Mouse (Mus musculus) cerebellum, adult 2 months (tissue): Measurements from ENCODE around the gene Tmc4. TPM values are rescaled to one million over a fixed set of nuclear protein-coding genes. Genes with fewer than 3 reads are reported as not detected.
"Not testable (repeated sequence)": the region's sequence is repeated elsewhere in the genome, so short reads cannot be mapped to it uniquely, and the experiment has no call there.

Experiments
- DNase-seq, 2 experiments: peaks; one replicate each; pipeline ENCODE4 v3.0.0; 2021
- H3K27ac ChIP-seq: fragments of 200-500 bp; 2 replicates; pipeline ENCODE4 v1.5.1; 2012; ENCODE audit warnings: low read length, control low read depth, inconsistent platforms; ENCODE audit not compliant: insufficient read depth
- H3K27me3 ChIP-seq: fragments of 200-500 bp; 2 replicates; pipeline ENCODE4 v1.6.1; 2012; ENCODE audit warnings: inconsistent platforms, mild to moderate bottlenecking, low read length, moderate library complexity; ENCODE audit not compliant: control insufficient read depth, insufficient read depth
- H3K4me1 ChIP-seq: fragments of 200-500 bp; 2 replicates; pipeline ENCODE4 v1.6.1; 2011; ENCODE audit warnings: low read length; ENCODE audit not compliant: control insufficient read depth, insufficient read depth
- H3K4me3 ChIP-seq: fragments of 200-500 bp; replicated peaks from 2 replicates; pipeline ENCODE3; 2011; ENCODE audit warnings: mild to moderate bottlenecking, low read depth, low read length, control low read depth; ENCODE audit not compliant: insufficient read depth
- CTCF ChIP-seq: fragments of 200-500 bp; IDR thresholded peaks from 2 replicates; pipeline ENCODE4 v1.5.1; 2011; ENCODE audit warnings: low read depth, mild to moderate bottlenecking, control low read depth, low read length, moderate library complexity, borderline replicate concordance; ENCODE audit not compliant: insufficient read depth
- POLR2A ChIP-seq: fragments of 200-500 bp; IDR thresholded peaks from 2 replicates; pipeline ENCODE4 v1.6.1; 2011; ENCODE audit warnings: low read length, control low read depth, borderline replicate concordance; ENCODE audit not compliant: insufficient read depth
- WGBS: fragments of 180-500 bp; shearing (Covaris S2); methylation state at CpG from one replicate; pipeline ENCODE4 v1.1.7; 2018; 5-methylcytosine and 5-hydroxymethylcytosine counted together
- polyA plus RNA-seq: library from polyadenylated mRNA; depleted of rRNA; stranded (reverse); fragments of >200 nt; gene quantifications from 2 replicates; pipeline ENCODE4 v1.2.3, GENCODE M21; 2012; rRNA removed

The Tmc4 gene
- 10.8 and 11.7 TPM in 2 replicates for polyA plus RNA-seq

- TF ChIP-seq CTCF (no peak), POLR2A (no peak)
- Histone ChIP-seq H3K27me3 (no peaks in the 10 kb centered on the region), H3K27ac (no peak within 1 kb of the TSS), H3K4me3 (no peak within 1 kb of the TSS), H3K4me1 (no peaks in the 10 kb centered on the region)
- DNase-seq = no peak
- 54% methylated on average over 9 of the region's 9 CpGs for WGBS
Observed at GRCm38 (mm10) chr7:3677342-3677741, at the start of gene Tmc4. Tmc4 (minus strand) TSS chr7:3677553.

GRCm38 (mm10) chr7:3725459-3725858 lies 48.1 kb upstream of the Tmc4 start:
- not testable (repeated sequence) for H3K4me1 ChIP-seq, H3K27me3 ChIP-seq, H3K4me3 ChIP-seq, DNase-seq, H3K27ac ChIP-seq

- not testable (repeated sequence) for H3K27me3 ChIP-seq, DNase-seq, H3K4me1 ChIP-seq, H3K4me3 ChIP-seq, H3K27ac ChIP-seq
- WGBS = 46% methylated on average over 1 of the region's 3 CpGs
Observed at GRCm38 (mm10) chr7:3720268-3720667, 42.9 kb upstream of the Tmc4 start, which contains the start of gene Pirb. Pirb (minus strand) TSS chr7:3720391.

- 42% methylated on average over 1 of the region's 1 CpGs for WGBS
- no peak for TF ChIP-seq CTCF
- TF ChIP-seq POLR2A = no peak
- no peak for DNase-seq
- no peaks in the 10 kb centered on the region for H3K27me3 ChIP-seq
- no peak overlapping the region for H3K4me3 ChIP-seq
- no peak overlapping the region for H3K27ac ChIP-seq
- H3K4me1 ChIP-seq = no peaks in the 10 kb centered on the region
Observed at GRCm38 (mm10) chr7:3715249-3715648, 37.9 kb upstream of the Tmc4 start.

- TF ChIP-seq CTCF (no peak), POLR2A (no peak)
Observed at GRCm38 (mm10) chr7:3712264-3712942, 35.0 kb upstream of the Tmc4 start.

GRCm38 (mm10) chr7:3709000-3709399 lies 31.6 kb upstream of the Tmc4 start:
- WGBS = 78% methylated on average over 1 of the region's 1 CpGs
- DNase-seq = no peak

More at GRCm38 (mm10) chr7:3712264-3712942, 35.0 kb upstream of the Tmc4 start:
- DNase-seq = no peak
- WGBS = 25% methylated on average over 5 of the region's 5 CpGs
- Histone ChIP-seq H3K27ac (no peak overlapping the region), H3K27me3 (no peaks in the 10 kb centered on the region), H3K4me3 (no peak overlapping the region), H3K4me1 (no peaks in the 10 kb centered on the region)

GRCm38 (mm10) chr7:3708447-3708980 lies 31.2 kb upstream of the Tmc4 start:
- not testable (repeated sequence) for H3K4me3 ChIP-seq, H3K27ac ChIP-seq, H3K4me1 ChIP-seq, H3K27me3 ChIP-seq, DNase-seq
- WGBS = 36% methylated on average over 5 of the region's 5 CpGs

More at GRCm38 (mm10) chr7:3709000-3709399, 31.6 kb upstream of the Tmc4 start:
- Histone ChIP-seq H3K27ac (no peak overlapping the region), H3K27me3 (no peaks in the 10 kb centered on the region), H3K4me1 (peaks cover 8% of the 10 kb centered on the region), H3K4me3 (no peak overlapping the region)
- TF ChIP-seq CTCF = no peak
- TF ChIP-seq POLR2A = no peak

GRCm38 (mm10) chr7:3707568-3708413 lies 30.4 kb upstream of the Tmc4 start:
- 39% methylated on average over 7 of the region's 7 CpGs for WGBS

More at GRCm38 (mm10) chr7:3707568-3708413, 30.4 kb upstream of the Tmc4 start:
- Histone ChIP-seq H3K27me3 (no peaks in the 10 kb centered on the region), H3K4me3 (no peak overlapping the region), H3K4me1 (peaks cover 8% of the 10 kb centered on the region), H3K27ac (no peak overlapping the region)
- DNase-seq = no peak
- TF ChIP-seq CTCF = no peak
- TF ChIP-seq POLR2A = no peak
